Mouse (Mus musculus): ENCODE data around the gene Als2cl. TPM values are rescaled to one million over a fixed set of nuclear protein-coding genes. Genes with fewer than 3 reads are reported as not detected.

The Als2cl gene
- polyA plus RNA-seq, 1 experiment from 2014 or later: 4.5 TPM

DNA sequence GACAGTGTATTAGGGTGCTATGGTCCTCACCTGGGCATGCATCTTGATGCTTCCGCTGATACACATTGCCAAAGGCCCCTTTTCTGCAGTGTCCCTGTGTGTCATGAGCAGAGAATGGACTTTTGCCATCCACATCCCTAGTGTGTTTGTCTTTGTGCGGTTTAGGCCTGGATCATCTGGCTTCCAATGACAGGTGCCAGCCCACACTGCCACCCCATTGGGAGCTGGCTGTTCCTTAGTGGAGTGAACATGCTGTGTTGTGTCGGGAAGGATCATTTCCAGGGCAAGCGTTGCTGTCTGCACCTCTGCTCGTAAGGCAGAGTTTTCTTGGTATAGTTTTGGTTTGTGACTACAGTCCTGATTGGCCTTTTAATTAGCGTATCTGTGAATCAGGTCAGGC lies 21.5 kb downstream of the Als2cl start:
- H3K27me3 ChIP-seq (ENCODE audit: insufficient read depth, low read length): no peaks in the 10 kb centered on the region
- ATAC-seq (ENCODE audit: insufficient read depth) (no peak), DNase-seq (no peak)
- H3K4me3 ChIP-seq (ENCODE audit: low read depth, low read length): no peak overlapping the region
- no peak overlapping the region for H3K4me2 ChIP-seq
- H3K36me3 ChIP-seq (ENCODE audit: insufficient read depth): no peaks in the 10 kb centered on the region
- no peak overlapping the region for H3K27ac ChIP-seq (ENCODE audit: low read depth)
- TF ChIP-seq CTCF (IDR thresholded peaks at IDR 0.05; ENCODE audit: low read depth): no peak
- WGBS: 86% methylated on average over 6 of the region's 6 CpGs
- H3K9me3 ChIP-seq (ENCODE audit: low read depth, low read length): no peaks in the 10 kb centered on the region
- H3K9ac ChIP-seq: no peak overlapping the region
- no peaks in the 10 kb centered on the region for H3K4me1 ChIP-seq (ENCODE audit: insufficient read depth)

DNA sequence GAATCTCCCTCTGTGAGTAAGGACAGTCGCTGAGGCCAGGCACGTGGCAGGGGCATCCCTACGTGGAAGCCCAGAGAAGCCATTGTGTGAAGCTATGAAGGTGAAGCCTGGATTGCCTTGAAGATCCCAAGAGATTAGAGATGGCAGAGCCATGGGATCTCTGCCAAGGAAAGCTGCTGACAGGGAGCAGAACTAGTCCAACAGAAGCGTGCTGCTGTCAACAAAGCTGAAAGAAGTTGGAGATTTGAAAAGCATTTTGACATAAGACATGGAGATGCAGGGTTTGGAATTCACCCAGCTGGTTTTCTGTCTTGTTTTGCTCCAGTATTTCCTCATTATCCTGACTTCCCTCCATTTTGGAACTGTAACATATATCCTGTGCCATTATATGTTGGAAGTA lies 22.6 kb downstream of the Als2cl start:
- no peak for TF ChIP-seq CTCF (IDR thresholded peaks at IDR 0.05; ENCODE audit: low read depth)
- Histone ChIP-seq H3K4me2 (no peak overlapping the region), H3K9ac (no peak overlapping the region), H3K27ac (ENCODE audit: low read depth) (no peak overlapping the region), H3K4me1 (ENCODE audit: insufficient read depth) (no peaks in the 10 kb centered on the region), H3K27me3 (ENCODE audit: insufficient read depth, low read length) (no peaks in the 10 kb centered on the region), H3K36me3 (ENCODE audit: insufficient read depth) (no peaks in the 10 kb centered on the region), H3K9me3 (ENCODE audit: low read depth, low read length) (no peaks in the 10 kb centered on the region), H3K4me3 (ENCODE audit: low read depth, low read length) (no peak overlapping the region)
- WGBS: 78% methylated on average over 4 of the region's 4 CpGs
- DNase-seq: no peak
- ATAC-seq (ENCODE audit: insufficient read depth): no peak

DNA sequence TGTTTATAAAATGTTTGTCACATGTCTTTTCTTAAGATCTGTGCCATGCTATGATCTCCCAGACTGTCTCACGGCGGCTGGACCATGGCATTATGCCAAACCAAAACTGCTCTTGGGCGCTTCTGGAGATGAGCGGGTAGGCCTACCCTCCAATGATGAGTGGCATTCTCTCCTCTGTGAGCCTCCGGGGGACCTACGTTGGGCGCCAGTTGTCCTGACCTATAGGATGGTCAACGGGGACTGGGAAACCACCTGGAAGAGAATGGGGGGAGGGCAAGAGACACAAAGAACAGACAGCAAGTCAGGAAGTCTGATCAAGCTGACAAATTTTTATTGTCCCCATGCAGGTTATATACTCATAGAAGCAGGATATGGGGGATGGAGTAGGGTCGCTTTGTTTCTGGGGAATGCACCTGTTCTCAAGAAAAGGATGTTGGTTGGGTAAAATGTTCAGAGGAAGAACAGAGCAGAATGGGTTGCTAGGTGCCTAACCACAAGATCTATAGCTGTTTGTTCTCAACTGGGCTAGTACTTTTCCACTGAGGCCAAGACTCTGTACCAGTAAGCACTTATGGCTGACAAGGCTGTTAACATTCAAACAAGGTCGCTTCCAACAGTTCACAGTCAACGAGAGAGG lies 27.6 kb downstream of the Als2cl start:
- TF ChIP-seq CTCF (IDR thresholded peaks at IDR 0.05; ENCODE audit: low read depth): no peak
- Histone ChIP-seq H3K36me3 (ENCODE audit: insufficient read depth) (no peaks in the 10 kb centered on the region), H3K4me3 (ENCODE audit: low read depth, low read length) (no peak overlapping the region), H3K4me2 (no peak overlapping the region), H3K27me3 (ENCODE audit: insufficient read depth, low read length) (no peaks in the 10 kb centered on the region), H3K27ac (ENCODE audit: low read depth) (no peak overlapping the region), H3K9me3 (ENCODE audit: low read depth, low read length) (no peaks in the 10 kb centered on the region), H3K4me1 (ENCODE audit: insufficient read depth) (no peaks in the 10 kb centered on the region), H3K9ac (no peak overlapping the region)
- DNase-seq (no peak), ATAC-seq (ENCODE audit: insufficient read depth) (no peak)
- WGBS: 86% methylated on average over 11 of the region's 11 CpGs

DNA sequence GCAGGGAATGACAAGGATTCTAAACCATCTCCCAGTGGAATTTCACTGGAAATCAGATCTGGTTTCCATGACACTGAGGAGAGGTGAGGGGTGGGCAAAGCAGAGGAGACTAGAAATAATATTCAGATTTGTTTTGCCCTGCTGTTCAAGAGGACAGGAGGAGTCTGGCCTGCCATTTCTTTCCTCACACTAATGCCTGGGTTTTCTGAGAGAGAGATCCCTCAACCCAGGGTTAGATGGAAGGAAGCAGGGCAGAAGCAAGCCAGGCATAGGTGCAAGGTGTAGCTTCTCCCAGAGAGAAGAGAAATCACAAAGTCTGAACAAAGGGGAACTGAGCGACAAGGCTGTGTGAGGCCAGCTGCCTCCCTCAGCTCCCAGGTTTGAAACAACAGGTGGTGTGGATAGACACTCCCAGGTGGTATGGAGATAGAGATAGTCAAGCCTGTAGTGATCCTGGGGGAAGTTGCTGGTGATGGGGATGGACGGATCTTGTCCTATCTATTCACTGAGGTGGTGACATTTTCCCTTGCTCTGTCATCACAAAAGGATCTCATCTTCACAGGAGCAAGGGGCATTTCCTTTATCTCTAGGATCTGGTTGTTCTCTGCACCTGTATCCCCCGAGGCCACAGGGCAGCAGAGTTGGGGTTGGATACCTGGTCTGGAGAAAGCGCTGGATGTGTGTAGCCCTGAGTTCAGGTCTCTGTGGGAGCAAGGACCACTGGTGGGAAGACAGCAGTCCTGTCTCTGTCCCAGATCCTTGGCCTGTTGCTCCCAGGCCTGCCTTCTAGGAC lies 28.4 kb downstream of the Als2cl start:
- no peak for TF ChIP-seq CTCF (IDR thresholded peaks at IDR 0.05; ENCODE audit: low read depth)
- H3K27me3 ChIP-seq (ENCODE audit: insufficient read depth, low read length): no peaks in the 10 kb centered on the region
- H3K9ac ChIP-seq: no peak overlapping the region
- H3K36me3 ChIP-seq (ENCODE audit: insufficient read depth): no peaks in the 10 kb centered on the region
- H3K4me3 ChIP-seq (ENCODE audit: low read depth, low read length): no peak overlapping the region
- DNase-seq: no peak
- H3K4me2 ChIP-seq: no peak overlapping the region
- no peak for ATAC-seq (ENCODE audit: insufficient read depth)
- no peaks in the 10 kb centered on the region for H3K4me1 ChIP-seq (ENCODE audit: insufficient read depth)
- WGBS: 71% methylated on average over 4 of the region's 4 CpGs
- H3K9me3 ChIP-seq (ENCODE audit: low read depth, low read length): no peaks in the 10 kb centered on the region
- H3K27ac ChIP-seq (ENCODE audit: low read depth): no peak overlapping the region

GRCm38 (mm10) chr9:110908631-110909016 lies 29.0 kb downstream of the Als2cl start:
- no peak for TF ChIP-seq CTCF (IDR thresholded peaks at IDR 0.05; ENCODE audit: low read depth)
- no peak overlapping the region for H3K9ac ChIP-seq
- no peak overlapping the region for H3K27ac ChIP-seq (ENCODE audit: low read depth)
- no peaks in the 10 kb centered on the region for H3K27me3 ChIP-seq (ENCODE audit: insufficient read depth, low read length)
- no peak for DNase-seq
- ATAC-seq (ENCODE audit: insufficient read depth): no peak
- no peak overlapping the region for H3K4me3 ChIP-seq (ENCODE audit: low read depth, low read length)
- no peaks in the 10 kb centered on the region for H3K36me3 ChIP-seq (ENCODE audit: insufficient read depth)
- no peaks in the 10 kb centered on the region for H3K9me3 ChIP-seq (ENCODE audit: low read depth, low read length)
- no peak overlapping the region for H3K4me2 ChIP-seq
- no peaks in the 10 kb centered on the region for H3K4me1 ChIP-seq (ENCODE audit: insufficient read depth)
- WGBS: 90% methylated on average over 3 of the region's 3 CpGs

GRCm38 (mm10) chr9:110909371-110909967 lies 29.8 kb downstream of the Als2cl start:
- no peaks in the 10 kb centered on the region for H3K36me3 ChIP-seq (ENCODE audit: insufficient read depth)
- no peak overlapping the region for H3K4me3 ChIP-seq (ENCODE audit: low read depth, low read length)
- no peak overlapping the region for H3K27ac ChIP-seq (ENCODE audit: low read depth)
- DNase-seq (no peak), ATAC-seq (ENCODE audit: insufficient read depth) (no peak)
- WGBS: 69% methylated on average over 6 of the region's 6 CpGs
- H3K4me2 ChIP-seq: no peak overlapping the region
- H3K9ac ChIP-seq: no peak overlapping the region
- H3K9me3 ChIP-seq (ENCODE audit: low read depth, low read length): no peaks in the 10 kb centered on the region
- no peaks in the 10 kb centered on the region for H3K27me3 ChIP-seq (ENCODE audit: insufficient read depth, low read length)
- H3K4me1 ChIP-seq (ENCODE audit: insufficient read depth): no peaks in the 10 kb centered on the region
- no peak for TF ChIP-seq CTCF (IDR thresholded peaks at IDR 0.05; ENCODE audit: low read depth)

GRCm38 (mm10) chr9:110914631-110915236 lies 35.1 kb downstream of the Als2cl start:
- Histone ChIP-seq H3K4me2 (no peak overlapping the region), H3K4me3 (ENCODE audit: low read depth, low read length) (no peak overlapping the region), H3K27ac (ENCODE audit: low read depth) (no peak overlapping the region), H3K27me3 (ENCODE audit: insufficient read depth, low read length) (no peaks in the 10 kb centered on the region), H3K36me3 (ENCODE audit: insufficient read depth) (no peaks in the 10 kb centered on the region), H3K9ac (no peak overlapping the region), H3K9me3 (ENCODE audit: low read depth, low read length) (no peaks in the 10 kb centered on the region), H3K4me1 (ENCODE audit: insufficient read depth) (no peaks in the 10 kb centered on the region)
- DNase-seq (no peak), ATAC-seq (ENCODE audit: insufficient read depth) (no peak)
- 43% methylated on average over 21 of the region's 21 CpGs for WGBS
- TF ChIP-seq CTCF (IDR thresholded peaks at IDR 0.05; ENCODE audit: low read depth): no peak
